Mouse (Mus musculus): ENCODE measurements around the gene Lclat1. TPM values are rescaled to one million over a fixed set of nuclear protein-coding genes. Genes with fewer than 3 reads are reported as not detected.

Gene Lclat1
- total and polyA plus RNA-seq, 3 experiments, result 6.3 to 9.6 (median 7.0) TPM

GRCm38 (mm10) chr17:73251142-73251502 lies 143.3 kb downstream of the Lclat1 start:
- Histone ChIP-seq H3K27ac (ENCODE audit: insufficient read depth, low read depth) (peak overlapping the region; percentile 96), H3K9ac (ENCODE audit: insufficient read depth, low read depth) (peak overlapping the region; percentile 42), H3K4me1 (ENCODE audit: control insufficient read depth in 1 of 2, insufficient read depth in 2 of 2) (peaks cover 19 to 71% of the 10 kb centered on the region in 2 experiments), H3K9me3 (replicated peaks; ENCODE audit: low read length) (no peaks in the 10 kb centered on the region), H3K36me3 (replicated peaks in 1 of 2; ENCODE audit: control insufficient read depth in 1 of 2, insufficient read depth in 1 of 2, low read length in 1 of 2) (no peaks in the 10 kb centered on the region), H3K4me2 (ENCODE audit: insufficient read depth, low read depth, poor library complexity, severe bottlenecking) (peak overlapping the region; percentile 60), H3K27me3 (replicated peaks) (no peaks in the 10 kb centered on the region), H3K4me3 (replicated peaks in 1 of 3; ENCODE audit: low read depth in 2 of 3, low read length in 2 of 3, poor library complexity in 1 of 3) (peak overlapping the region in 1 of 3 experiments; percentile 13), H3K79me2 (replicated peaks; ENCODE audit: control insufficient read depth, extremely low read depth, insufficient read depth, poor library complexity, severe bottlenecking) (no peaks in the 10 kb centered on the region)
- dilution Hi-C loops (cut with MboI; ENCODE audit: extremely low pct_ligation_motif_present, extremely low pct_unique_long_range_greater_than_20kb, low sequenced_read_pairs) (no loop called here), in situ Hi-C loops (cut with MboI; ENCODE audit: low pct_ligation_motif_present, low pct_unique_long_range_greater_than_20kb, low sequenced_read_pairs) (no loop called here)
- TF ChIP-seq ZMIZ1 (IDR thresholded peaks at IDR 0.05; ENCODE audit: low read depth, low read length), result no peak
- TF ChIP-seq MAZ (IDR thresholded peaks at IDR 0.05; ENCODE audit: low read depth, low read length), result no peak
- no peak for TF ChIP-seq MYC (IDR thresholded peaks at IDR 0.05; ENCODE audit: low read depth, low read length)
- no peak for TF ChIP-seq HCFC1 (IDR thresholded peaks at IDR 0.05; ENCODE audit: low read depth, low read length)
- TF ChIP-seq JUND (conservative IDR thresholded peaks at IDR 0.05; ENCODE audit: low read depth, low read length), result no peak
- TF ChIP-seq POLR2AphosphoS2 (IDR thresholded peaks at IDR 0.05; ENCODE audit: low read depth, low read length), result no peak
- TF ChIP-seq USF2 (conservative IDR thresholded peaks at IDR 0.05; ENCODE audit: low read depth, low read length), result no peak
- TF ChIP-seq CHD2 (IDR thresholded peaks at IDR 0.05; ENCODE audit: low read length), result no peak
- 0 out of 2 replicates have a peak, but pooled peaks have one; percentile 9 for TF ChIP-seq POLR2A (IDR thresholded peaks at IDR 0.05; ENCODE audit: low read depth, low read length)
- 0 out of 2 replicates have a peak, but pooled peaks have one; percentile 10 for TF ChIP-seq EP300 (IDR thresholded peaks at IDR 0.05; ENCODE audit: low read length)
- TF ChIP-seq IRF4 (IDR thresholded peaks at IDR 0.05; ENCODE audit: low read depth, low read length), result no peak; the same call in 1 of the 2 replicates
- no peak for TF ChIP-seq UBTF (IDR thresholded peaks at IDR 0.05; ENCODE audit: low read depth, low read length)
- DNase-seq (ENCODE audit: extremely low read depth), result peak; percentile 73

- DNase-seq (ENCODE audit: extremely low read depth), result no peak
- in situ Hi-C loops (cut with MboI; ENCODE audit: low pct_ligation_motif_present, low pct_unique_long_range_greater_than_20kb, low sequenced_read_pairs) (no loop called here), dilution Hi-C loops (cut with MboI; ENCODE audit: extremely low pct_ligation_motif_present, extremely low pct_unique_long_range_greater_than_20kb, low sequenced_read_pairs) (no loop called here)
- peak overlapping the region; percentile 60 for H3K4me2 ChIP-seq (ENCODE audit: insufficient read depth, low read depth, poor library complexity, severe bottlenecking)
- peaks cover 15 to 63% of the 10 kb centered on the region in 2 experiments for H3K4me1 ChIP-seq (ENCODE audit: control insufficient read depth in 1 of 2, insufficient read depth in 2 of 2)
- no peak overlapping the region for H3K4me3 ChIP-seq (replicated peaks in 1 of 3; ENCODE audit: low read depth in 2 of 3, low read length in 2 of 3, poor library complexity in 1 of 3)
- no peak for TF ChIP-seq POLR2AphosphoS2 (IDR thresholded peaks at IDR 0.05; ENCODE audit: low read depth, low read length)
- no peak for TF ChIP-seq ETS1 (conservative IDR thresholded peaks at IDR 0.05; ENCODE audit: low read depth, low read length)
- TF ChIP-seq E2F4 (IDR thresholded peaks at IDR 0.05; ENCODE audit: insufficient replicate concordance, low read depth, low read length), result no peak
- no peak for TF ChIP-seq KAT2A (IDR thresholded peaks at IDR 0.05; ENCODE audit: insufficient replicate concordance, low read length)
- no peak for TF ChIP-seq UBTF (IDR thresholded peaks at IDR 0.05; ENCODE audit: low read depth, low read length)
- no peak for TF ChIP-seq MAX (IDR thresholded peaks at IDR 0.05; ENCODE audit: low read length)
- no peak for TF ChIP-seq USF1 (IDR thresholded peaks at IDR 0.05; ENCODE audit: low read depth, low read length)
- TF ChIP-seq SMC3 (IDR thresholded peaks at IDR 0.05; ENCODE audit: low read depth, low read length), result no peak
- TF ChIP-seq NRF1 (IDR thresholded peaks at IDR 0.05; ENCODE audit: low read depth, low read length), result no peak
- TF ChIP-seq EP300 (IDR thresholded peaks at IDR 0.05; ENCODE audit: low read length), result no peak
- no peak for TF ChIP-seq JUN (IDR thresholded peaks at IDR 0.05; ENCODE audit: insufficient read depth, low read depth, low read length)
- no peak for TF ChIP-seq JUND (conservative IDR thresholded peaks at IDR 0.05; ENCODE audit: low read depth, low read length)
- TF ChIP-seq MYC (IDR thresholded peaks at IDR 0.05; ENCODE audit: low read depth, low read length), result no peak
- no peak for TF ChIP-seq CTCF (conservative IDR thresholded peaks at IDR 0.05 in 1 of 2, IDR thresholded peaks at IDR 0.05 in 1 of 2; ENCODE audit: low read depth in 2 of 2, low read length in 2 of 2)
- no peak for TF ChIP-seq ZNF384 (IDR thresholded peaks at IDR 0.05; ENCODE audit: low read depth, low read length)
- no peak for TF ChIP-seq CHD2 (IDR thresholded peaks at IDR 0.05; ENCODE audit: low read length)
- TF ChIP-seq ZMIZ1 (IDR thresholded peaks at IDR 0.05; ENCODE audit: low read depth, low read length), result no peak
- TF ChIP-seq RAD21 (IDR thresholded peaks at IDR 0.05; ENCODE audit: low read depth, low read length), result no peak
- no peaks in the 10 kb centered on the region for H3K79me2 ChIP-seq (replicated peaks; ENCODE audit: control insufficient read depth, extremely low read depth, insufficient read depth, poor library complexity, severe bottlenecking)
- no peak overlapping the region; the same call in 1 of the 2 replicates for H3K9ac ChIP-seq (ENCODE audit: insufficient read depth, low read depth)
- peak overlapping the region; percentile 96 for H3K27ac ChIP-seq (ENCODE audit: insufficient read depth, low read depth)
- no peaks in the 10 kb centered on the region for H3K9me3 ChIP-seq (replicated peaks; ENCODE audit: low read length)
- no peaks in the 10 kb centered on the region for H3K36me3 ChIP-seq (replicated peaks in 1 of 2; ENCODE audit: control insufficient read depth in 1 of 2, insufficient read depth in 1 of 2, low read length in 1 of 2)
- no peaks in the 10 kb centered on the region for H3K27me3 ChIP-seq (replicated peaks)
Measured at GRCm38 (mm10) chr17:73251812-73252608, 144.2 kb downstream of the Lclat1 start.

Measured in CH12.LX (cell line).